ENCODE assay signal across 10 mouse cellular contexts in the genomic region with DNA sequence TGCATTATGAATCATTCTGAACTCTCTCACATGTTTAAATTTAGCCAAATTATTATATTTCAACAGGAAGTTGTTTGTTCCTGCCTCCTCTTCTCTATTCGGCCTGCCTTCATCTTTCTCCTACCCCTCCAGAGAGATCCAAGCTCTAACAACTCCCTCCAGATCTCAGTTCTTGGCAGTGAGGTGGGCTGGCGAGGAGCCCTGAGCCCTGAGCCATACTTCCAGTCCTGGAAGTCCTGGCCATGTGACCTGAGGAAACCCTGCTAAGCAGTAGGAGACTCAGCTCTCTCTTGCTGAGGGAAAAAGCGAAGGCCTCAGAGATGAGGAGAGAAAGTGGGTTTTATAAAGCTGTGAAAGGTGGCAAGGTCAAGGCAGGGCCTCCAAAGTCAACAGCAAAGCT.
DNase-seq lines count a peak whose midpoint lies in the region; ATAC-seq and TF ChIP-seq lines count a peak whose summit lies in the region.
"Had no signal": no experiment of that assay in that cellular context is flagged by ENCODE, and none has a peak within 500 bp of the region (broad histone marks: within the 10 kb centered on the region; RNA-seq: fewer than 3 reads in every experiment).

No protein-coding gene starts in this region.

- WGBS in heart, adult 2 months = 20% methylated on average over 3 of the region's 3 CpGs
- 74% methylated on average over 3 of the region's 3 CpGs for WGBS in heart, embryonic 11.5 days (ENCODE audit: insufficient replicate concordance)

- H3K36me3 ChIP-seq in heart, adult 2 months (ENCODE audit: control insufficient read depth, insufficient read depth, low read length) = no peaks in the 10 kb centered on the region
- H3K36me3 ChIP-seq in heart, embryonic 11.5 days (ENCODE audit: control insufficient read depth, insufficient read depth, low read length) = no peaks in the 10 kb centered on the region

- intact Hi-C loops in heart, adult 2 months (cut with DNase I) = no loop called here
- intact Hi-C loops in heart, postnatal 14 days (cut with DNase I) = no loop called here

- no peaks in the 10 kb centered on the region for H3K9me3 ChIP-seq in heart, embryonic 11.5 days (replicated peaks; ENCODE audit: control insufficient read depth, low read length)

- no peak overlapping the region for H3K27ac ChIP-seq in heart, adult 2 months
- no peak overlapping the region for H3K27ac ChIP-seq in heart, embryonic 11.5 days (ENCODE audit: low read depth, low read length)

- H3K4me3 ChIP-seq in heart, adult 2 months = no peak overlapping the region
- H3K4me3 ChIP-seq in heart, embryonic 11.5 days (ENCODE audit: low read depth, low read length) = no peak overlapping the region

- TF ChIP-seq CTCF in heart, adult 2 months (IDR thresholded peaks at IDR 0.05) = no peak
- TF ChIP-seq CTCF in brain, embryonic 14.5 days (IDR thresholded peaks at IDR 0.05; ENCODE audit: borderline replicate concordance, extremely low read depth, insufficient read depth, insufficient read length) = no peak

- DNase-seq in heart, adult 2 months = peak; percentile 61 to 62
- peak; percentile 5 for DNase-seq in Muller cell, postnatal 12 days (ENCODE audit: inconsistent ontology term)
- peak; percentile 36 for DNase-seq in brain, embryonic 14.5 days (ENCODE audit: low read depth)
- DNase-seq in heart, postnatal 14 days = peak; percentile 66 to 70
- no peak for DNase-seq in embryo, embryonic 10 days (ENCODE audit: low spot score)
- DNase-seq: embryo, embryonic 11 days; lung, adult 2 months; thymus, postnatal 36 days had no signal

- H3K27me3 ChIP-seq in heart, adult 2 months (ENCODE audit: control insufficient read depth, insufficient read depth, low read length) = no peaks in the 10 kb centered on the region
- H3K27me3 ChIP-seq in heart, embryonic 11.5 days (ENCODE audit: control insufficient read depth, insufficient read depth, low read length) = no peaks in the 10 kb centered on the region

- no peak for ATAC-seq in heart, embryonic 11.5 days (replicated peaks; ENCODE audit: insufficient number of reproducible peaks, low FRiP score, low TSS enrichment)
- ATAC-seq in megakaryocyte-erythroid progenitor cell, adult 5-6 weeks (replicated peaks; ENCODE audit: low FRiP score, low TSS enrichment, poor library complexity, severe bottlenecking) = no peak

- H3K4me1 ChIP-seq in heart, adult 2 months (ENCODE audit: control insufficient read depth, insufficient read depth, low read length) = peaks cover 4% of the 10 kb centered on the region
- no peaks in the 10 kb centered on the region for H3K4me1 ChIP-seq in heart, embryonic 11.5 days (ENCODE audit: control insufficient read depth, insufficient read depth, low read length)

- H3K9ac ChIP-seq in heart, adult 2 months (ENCODE audit: low read depth, low read length) = no peak overlapping the region
- no peak overlapping the region for H3K9ac ChIP-seq in heart, embryonic 11.5 days (ENCODE audit: low read depth, low read length)

- no peak for TF ChIP-seq EP300 in heart, adult 2 months (IDR thresholded peaks at IDR 0.05; ENCODE audit: insufficient read depth, low read depth, low read length)

- H3K79me2 ChIP-seq in heart, adult 2 months (replicated peaks; ENCODE audit: control insufficient read depth, insufficient read depth, low read length) = no peaks in the 10 kb centered on the region

- H3K4me2 ChIP-seq in heart, embryonic 11.5 days = no peak overlapping the region

- no peak for TF ChIP-seq POLR2A in heart, adult 2 months (IDR thresholded peaks at IDR 0.05; ENCODE audit: insufficient read depth, low read depth, low read length)
- TF ChIP-seq POLR2A in brain, embryonic 14.5 days (IDR thresholded peaks at IDR 0.05; ENCODE audit: borderline replicate concordance, extremely low read depth, insufficient read depth, insufficient read length, poor library complexity, severe bottlenecking) = no peak
